Mouse (Mus musculus) stomach, adult 2 months (tissue): ENCODE measurements around the gene Ngb. TPM values are rescaled to one million over a fixed set of nuclear protein-coding genes. Genes with fewer than 3 reads are reported as not detected.

Experiments used
- polyA plus RNA-seq: library from polyadenylated mRNA; depleted of rRNA; stranded (reverse); fragments of >200 nt; gene quantifications from 2 replicates; pipeline ENCODE4 v1.2.3, GENCODE M21; 2012; rRNA removed

Gene Ngb
- polyA plus RNA-seq = 16.4 and 19.2 TPM in 2 replicates

GRCm38 (mm10) chr12:87102165-87102631, at the start of gene Ngb:
Gene Ngb (minus strand): TSS chr12:87102539.

GRCm38 (mm10) chr12:87147395-87148089, 45.2 kb upstream of the Ngb start, which contains the start of gene Pomt2:
Gene Pomt2 (minus strand): TSS chr12:87147968.

GRCm38 (mm10) chr12:87146966-87147365, 44.6 kb upstream of the Ngb start, which contains the start of gene Gstz1:
Gene Gstz1 (plus strand): TSS chr12:87147165.

Other genes starting within 250 kb of the Ngb start
- 20.0 and 29.7 TPM in 2 replicates for gene Irf2bpl, start 217.7 kb downstream of the Ngb start, polyA plus RNA-seq
- gene Cipc, start 155.5 kb downstream of the Ngb start, polyA plus RNA-seq = 10.7 and 10.8 TPM in 2 replicates
- gene Zdhhc22, start 112.1 kb downstream of the Ngb start, polyA plus RNA-seq = 0.18 and 0.59 TPM in 2 replicates
- gene Tmem63c, start 81.2 kb downstream of the Ngb start, polyA plus RNA-seq = 0.19 and 0.44 TPM in 2 replicates
- gene Gstz1, start 44.6 kb upstream of the Ngb start, polyA plus RNA-seq = 7.0 and 12.2 TPM in 2 replicates
- 4.0 and 4.1 TPM in 2 replicates for gene Pomt2, start 45.4 kb upstream of the Ngb start, polyA plus RNA-seq
- not detected in 2 replicates for gene Samd15, start 97.2 kb upstream of the Ngb start, polyA plus RNA-seq
- gene Tmed8, start 97.9 kb upstream of the Ngb start, polyA plus RNA-seq = 0.51 and 0.65 TPM in 2 replicates
- not detected in 2 replicates for gene Noxred1, start 136.2 kb upstream of the Ngb start, polyA plus RNA-seq
- 10.3 and 10.5 TPM in 2 replicates for gene Vipas39, start 163.7 kb upstream of the Ngb start, polyA plus RNA-seq
- gene Ahsa1, start 163.9 kb upstream of the Ngb start, polyA plus RNA-seq = 11.1 and 16.4 TPM in 2 replicates
- gene Ism2, start 197.2 kb upstream of the Ngb start, polyA plus RNA-seq = 0.09 and 0.17 TPM in 2 replicates